Mouse (Mus musculus): ENCODE data around the gene Nbdy. TPM values are rescaled to one million over a fixed set of nuclear protein-coding genes. Genes with fewer than 3 reads are reported as not detected.

The Nbdy gene
- total RNA-seq (2021): 10 to 100 TPM; 24.5 to 24.7 TPM
- long read RNA-seq, experiment 1, transcript Nbdy-201 (4 exons, 788 nt): major isoform, 13 of 15 reads
- long read RNA-seq, experiment 1, partial matches to known transcripts: 0 of 15 reads
- long read RNA-seq, experiment 1, other reads (novel, unspliced or antisense): 0 of 15 reads
- long read RNA-seq, experiment 2, transcript Nbdy-201 (4 exons, 788 nt): major isoform, 9 of 11 reads
- long read RNA-seq, experiment 2, partial matches to known transcripts: 0 of 11 reads
- long read RNA-seq, experiment 2, other reads (novel, unspliced or antisense): 0 of 11 reads

DNA sequence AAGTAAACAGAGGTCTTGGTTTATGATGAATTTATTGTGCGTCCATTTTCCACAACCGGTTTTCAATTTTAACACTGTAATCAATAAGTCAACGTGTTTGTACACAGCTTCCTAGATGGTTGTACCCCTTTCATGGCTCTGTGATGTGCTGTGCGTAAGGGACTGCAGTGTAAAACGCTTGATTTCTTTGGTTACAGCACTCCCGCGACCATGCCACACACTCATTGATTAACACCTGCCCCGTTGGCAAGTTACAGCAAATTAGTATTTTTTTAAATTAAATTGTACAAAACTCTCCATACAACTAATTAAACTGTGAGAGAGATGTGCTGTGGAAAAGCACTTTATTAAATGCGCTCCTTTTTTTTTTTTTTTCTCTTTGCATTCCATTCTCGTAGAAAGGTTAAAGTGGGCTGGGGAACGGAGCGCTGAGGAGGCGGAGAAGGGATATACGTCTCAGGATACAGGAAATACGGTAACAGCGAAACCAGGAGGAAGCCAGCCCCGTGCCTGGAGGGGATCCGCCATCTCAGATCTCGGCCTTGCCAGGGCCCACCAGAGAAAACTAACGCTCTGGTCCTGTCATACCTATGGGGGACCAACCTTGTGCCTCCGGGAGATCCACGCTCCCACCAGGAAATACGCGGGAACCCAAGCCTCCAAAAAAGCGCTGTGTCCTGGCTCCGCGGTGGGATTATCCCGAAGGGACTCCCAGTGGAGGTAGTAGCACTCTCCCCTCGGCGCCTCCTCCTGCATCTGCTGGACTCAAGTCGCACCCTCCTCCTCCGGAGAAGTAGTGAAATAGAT, at the start of gene Nbdy:
Gene Nbdy (plus strand): TSS at position 481 of the 807 bp plus-strand sequence.
- DNase-seq: peak; percentile 36 to 40
- intact Hi-C loops (cut with DNase I): loop anchor here (5.0 to 10.0 kb wide), 2 partner anchors 219 to 336 kb away; no protein-coding TSS in a partner anchor

DNA sequence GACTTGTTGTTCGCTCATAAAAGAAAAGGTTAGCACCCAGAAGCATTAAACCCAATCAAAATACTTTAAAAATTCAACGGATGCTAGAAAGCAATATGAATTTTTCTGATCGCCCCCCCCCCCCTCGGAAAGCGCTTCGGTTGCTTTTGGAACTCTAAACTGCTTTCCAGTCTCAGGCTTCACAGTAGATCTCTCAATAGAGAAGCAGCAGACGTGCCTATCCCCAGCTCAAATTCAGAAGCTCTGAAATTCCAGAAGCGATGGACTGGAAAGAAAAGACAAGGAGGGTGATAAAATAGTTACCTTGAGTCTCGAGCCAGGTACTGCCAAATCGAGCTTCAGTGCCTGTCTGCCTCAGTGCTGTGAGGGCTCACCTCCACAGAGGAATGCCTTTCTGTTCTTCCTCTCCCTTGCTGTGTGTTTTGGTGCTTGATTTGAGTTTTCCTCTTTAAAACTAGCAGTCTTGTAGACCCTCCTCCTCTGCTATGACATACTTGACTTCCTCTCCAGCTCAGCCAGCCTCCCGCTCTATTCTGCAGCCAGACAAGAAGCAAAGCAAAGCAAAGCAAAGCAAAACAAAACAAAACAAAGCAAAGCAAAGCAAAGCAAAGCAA, 27.5 kb upstream of the Nbdy start, which contains the start of gene Kctd12b:
Gene Kctd12b (minus strand): TSS at position 610 of the 614 bp plus-strand sequence.
- DNase-seq: peak; percentile 16 to 32
- intact Hi-C loops (cut with DNase I): no loop called here

DNA sequence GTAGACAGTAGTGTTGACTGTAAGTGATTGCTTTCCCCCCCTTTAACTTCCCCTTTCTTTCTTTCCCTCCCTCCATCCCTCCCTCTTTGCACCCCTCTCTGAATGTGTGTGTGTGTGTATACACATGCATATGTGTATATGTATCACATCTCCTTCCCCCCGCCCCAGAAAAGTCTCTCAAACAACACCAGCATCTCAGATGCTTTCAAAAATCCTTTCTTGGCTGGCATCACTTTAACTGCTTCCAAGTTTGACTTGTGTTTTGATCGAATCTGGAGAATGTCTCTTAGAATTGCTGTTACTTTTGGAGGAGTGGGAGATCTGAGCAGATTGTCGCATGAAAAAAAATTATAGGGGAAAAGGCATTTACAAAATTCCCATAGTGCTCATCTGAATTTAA, 22.9 kb upstream of the Nbdy start:
- intact Hi-C loops (cut with DNase I): loop anchor here (10.0 kb wide), 1 partner anchor 166 kb away; no protein-coding TSS in a partner anchor
- no peak for DNase-seq

DNA sequence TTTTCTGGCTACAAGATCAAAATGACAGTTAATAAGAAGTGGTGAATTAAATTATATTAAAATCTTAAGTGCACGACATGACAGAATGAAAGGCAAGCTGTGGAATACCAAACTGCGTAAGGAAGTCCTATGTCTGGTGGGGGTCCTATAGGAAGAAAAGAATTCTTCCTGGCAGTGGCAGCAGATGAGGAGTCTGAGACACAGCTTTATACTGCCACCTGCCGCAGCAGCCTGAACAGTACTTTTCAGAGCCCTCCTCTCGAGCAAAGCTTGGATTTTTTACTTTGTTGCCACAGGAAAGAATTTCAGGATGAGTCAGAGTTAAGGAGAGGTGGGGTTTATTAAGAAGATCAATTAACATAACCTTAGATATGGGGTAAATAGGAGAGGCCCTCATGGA, 15.7 kb upstream of the Nbdy start:
- DNase-seq: peak; percentile 17 to 31
- intact Hi-C loops (cut with DNase I): loop anchor here (2.0 to 10.0 kb wide), 3 partner anchors 71 to 320 kb away; no protein-coding TSS in a partner anchor

DNA sequence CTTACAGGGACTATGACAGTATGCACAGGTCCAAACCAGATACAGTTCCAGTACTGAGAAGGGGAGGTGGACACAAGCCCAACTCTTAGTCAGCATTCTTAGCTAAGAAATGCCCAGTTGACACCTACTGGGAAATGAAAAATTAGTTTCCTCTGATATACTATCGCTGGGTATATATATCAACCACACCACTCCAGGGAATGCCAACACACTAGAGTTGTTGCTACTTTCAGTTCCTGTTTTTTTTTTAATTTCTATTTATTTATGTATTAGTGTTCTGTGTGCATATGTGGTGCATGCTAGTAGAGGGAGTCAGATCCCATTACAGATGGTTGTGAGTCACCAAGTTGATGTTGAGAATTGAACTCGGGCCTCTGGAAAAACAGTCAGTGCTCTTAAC, 6.7 kb upstream of the Nbdy start:
- no peak for DNase-seq
- intact Hi-C loops (cut with DNase I): no loop called here

DNA sequence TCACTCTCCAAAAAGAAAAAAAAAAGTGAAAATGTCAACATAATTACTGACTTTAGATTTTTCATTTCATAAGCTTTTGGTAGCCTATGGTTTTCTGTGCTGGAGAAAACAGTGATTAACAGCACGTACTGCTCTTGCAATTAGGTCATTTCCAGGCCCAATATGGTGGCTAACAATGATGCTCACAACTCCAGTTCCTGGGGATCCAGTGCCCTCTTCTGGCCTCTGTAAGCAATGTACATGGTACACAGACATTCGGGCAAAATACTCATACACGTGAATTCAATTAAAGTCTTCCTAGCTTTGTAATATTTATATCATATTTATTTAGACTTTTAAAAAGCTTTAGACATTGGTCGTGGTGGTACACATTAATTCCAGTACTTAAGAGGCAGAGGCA, 3.8 kb upstream of the Nbdy start:
- DNase-seq: peak; percentile 16 to 20
- intact Hi-C loops (cut with DNase I): loop anchor here (5.0 to 10.0 kb wide), 2 partner anchors 215 to 332 kb away; no protein-coding TSS in a partner anchor

DNA sequence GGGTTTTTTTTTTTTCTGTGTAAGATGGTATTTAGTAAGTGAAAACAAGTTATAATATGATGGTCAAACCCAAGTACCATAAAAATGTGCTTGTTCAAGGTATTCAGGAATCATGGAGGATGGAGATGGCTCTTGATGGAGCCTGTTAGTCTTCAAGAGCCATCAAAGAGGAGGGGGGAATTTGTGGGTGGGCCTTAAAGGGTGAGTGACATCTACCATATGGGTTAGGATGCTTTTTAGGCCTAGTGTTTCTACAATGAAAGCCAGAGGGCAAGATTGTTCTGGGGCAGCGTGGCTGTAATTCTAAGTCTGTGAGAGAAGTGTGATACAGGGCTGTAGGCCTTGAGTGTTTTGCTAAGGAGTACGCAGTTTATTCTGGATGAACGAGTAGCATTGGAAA, 1.0 kb downstream of the Nbdy start:
- intact Hi-C loops (cut with DNase I): loop anchor here (5.0 to 10.0 kb wide), 2 partner anchors 220 to 337 kb away; no protein-coding TSS in a partner anchor
- DNase-seq: no peak

DNA sequence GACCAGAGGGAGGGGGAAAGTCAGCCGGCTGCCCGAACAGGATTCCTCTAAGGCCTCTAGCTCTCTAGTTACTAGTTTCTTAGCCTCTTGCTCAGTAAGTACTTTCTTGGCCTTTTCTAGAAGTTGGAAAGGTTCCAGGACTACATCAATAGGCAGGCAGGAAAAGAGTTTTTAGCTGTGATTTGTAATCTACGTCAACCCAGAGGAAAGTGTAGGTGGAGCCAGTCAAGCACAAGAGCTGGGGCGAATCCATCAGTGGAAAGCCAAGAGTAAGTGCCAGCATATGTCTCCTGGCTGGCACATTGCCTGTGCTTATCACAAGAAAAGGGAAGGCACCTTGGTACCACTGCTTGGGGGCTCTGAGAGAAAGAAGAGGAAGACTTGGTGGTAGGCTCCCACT, 12.3 kb downstream of the Nbdy start:
- no peak for DNase-seq
- intact Hi-C loops (cut with DNase I): no loop called here

DNA sequence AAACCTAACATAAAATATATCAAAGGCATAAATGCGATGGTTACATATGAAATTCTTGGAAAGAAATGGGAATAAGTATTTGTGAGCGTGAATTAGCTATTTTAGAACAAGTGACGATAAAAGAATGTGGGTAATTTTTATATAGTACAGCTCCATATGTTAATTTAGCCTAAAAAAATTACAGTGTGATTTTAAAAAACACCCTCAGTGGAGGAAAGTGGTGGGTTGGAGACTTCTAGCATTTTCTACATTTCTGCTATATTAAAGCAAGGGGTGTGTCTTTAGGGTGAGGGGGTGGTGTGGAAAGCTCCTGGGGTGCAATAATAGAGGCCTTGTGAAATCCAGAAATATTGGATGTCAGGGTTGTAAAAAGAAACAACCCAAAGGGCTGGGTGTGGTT, 19.1 kb downstream of the Nbdy start:
- intact Hi-C loops (cut with DNase I): no loop called here
- DNase-seq: no peak

DNA sequence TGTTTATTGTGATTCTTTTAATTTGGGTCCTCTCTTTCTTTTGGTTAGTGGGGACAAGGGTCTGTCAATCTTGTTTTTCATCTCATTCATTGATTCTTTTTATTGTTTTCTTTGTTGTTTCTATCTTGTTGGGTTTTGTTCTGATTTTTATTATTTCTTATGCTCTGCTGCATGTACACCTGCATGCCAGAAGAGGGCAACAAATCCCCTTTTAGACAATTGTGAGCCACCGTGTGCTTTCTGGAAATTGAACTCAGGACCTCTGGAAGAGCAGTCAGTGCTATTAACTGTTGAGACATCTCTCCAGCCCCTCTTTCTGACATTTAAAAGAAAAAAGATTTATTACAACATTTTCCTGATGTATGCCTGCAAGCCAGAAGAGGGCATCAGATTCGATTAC, 25.8 kb downstream of the Nbdy start:
- intact Hi-C loops (cut with DNase I): no loop called here
- DNase-seq: no peak

Other genes with a start within 250 kb of the Nbdy start
- 10 to 100 TPM; 25.4 to 26.1 TPM for gene Ubqln2, start 225.4 kb upstream of the Nbdy start, total RNA-seq (2021)
- not detected for gene Cypt3, start 165.0 kb upstream of the Nbdy start, total RNA-seq (2021)
- 10 to 100 TPM; 16.0 to 17.2 TPM for gene Kctd12b, start 27.2 kb upstream of the Nbdy start, total RNA-seq (2021)
- under 1 TPM; 0.17 to 0.26 TPM for gene Spin2c, start 108.6 kb downstream of the Nbdy start, total RNA-seq (2021)

Data from heart, postnatal 14 days (tissue).